ENCODE assay signal across 16 mouse cellular contexts in the genomic region with DNA sequence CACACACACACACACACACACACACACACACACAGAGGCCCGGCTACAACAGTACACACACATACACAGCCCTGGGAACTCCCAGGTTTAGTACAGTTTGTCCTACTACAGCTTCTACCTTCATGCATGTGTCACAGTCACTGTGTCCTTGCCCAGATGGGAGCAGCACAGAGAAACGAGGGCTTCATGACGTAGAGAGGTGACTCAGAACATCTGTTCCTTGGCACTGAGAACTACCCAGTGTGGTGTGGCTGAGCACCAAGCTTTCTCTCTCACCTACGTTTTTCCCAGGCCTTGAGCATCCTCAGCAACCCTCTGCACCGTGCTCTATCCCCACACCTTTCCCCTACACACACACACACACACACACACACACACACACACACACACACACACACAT.
DNase-seq lines count a peak whose midpoint lies in the region; ATAC-seq and TF ChIP-seq lines count a peak whose summit lies in the region.
"Had no signal": no experiment of that assay in that cellular context is flagged by ENCODE, and none has a peak within 500 bp of the region (broad histone marks: within the 10 kb centered on the region; RNA-seq: fewer than 3 reads in every experiment).

No protein-coding gene starts in this region.

- ATAC-seq in frontal cortex, adult (ENCODE audit: low TSS enrichment) = peak; percentile 91

- no peak overlapping the region for H3K4me3 ChIP-seq in left cerebral cortex, adult 2 months
- H3K4me3 ChIP-seq: embryonic facial prominence, embryonic 10.5 days; megakaryocyte, embryonic 14.5 days had no signal

- no peak overlapping the region for H3K27ac ChIP-seq in left cerebral cortex, adult 2 months
- H3K27ac ChIP-seq: embryonic facial prominence, embryonic 10.5 days; hindbrain, embryonic 14.5 days had no signal

- no peak for TF ChIP-seq CTCF in left cerebral cortex, adult 2 months (IDR thresholded peaks at IDR 0.05)

- intact Hi-C loops in left cerebral cortex, adult 2 months (cut with DNase I) = loop anchor here (2.0 to 5.0 kb wide), 2 partner anchors 31 to 106 kb away; partner anchors contain the start of gene Nectin1

- DNase-seq in frontal cortex, postnatal 10 days (ENCODE audit: low spot score in 2 of 2) = no peak
- DNase-seq in right cerebral cortex, postnatal 25 days = peak; percentile 70
- DNase-seq in right cerebral cortex, postnatal 14 days = no peak
- peak; percentile 36 to 72 for DNase-seq in left cerebral cortex, adult 2 months (ENCODE audit: extremely low spot score in 1 of 2, low spot score in 2 of 2)
- no peak for DNase-seq in retina, embryonic 14.5 days (ENCODE audit: low spot score)
- no peak for DNase-seq in cerebellum, adult 11-12 months
- no peak for DNase-seq in embryo, embryonic 9.5 days (ENCODE audit: extremely low spot score)
- DNase-seq: B cell, adult 2 months; cerebellum, adult 9-10 months; kidney, adult 18-20 months; kidney, postnatal 4 days; thymus, postnatal 36 days had no signal

Comparison
In these comparisons a context has a peak if more than half of its experiments do, and no peak if none do; other contexts are left out.
1. DNase-seq: peak in right cerebral cortex, postnatal 25 days (single experiment) and left cerebral cortex, adult 2 months (2 of 2); none in frontal cortex, postnatal 10 days (0 of 2), right cerebral cortex, postnatal 14 days (single experiment), retina, embryonic 14.5 days (single experiment), cerebellum, adult 11-12 months (single experiment) and embryo, embryonic 9.5 days (single experiment).